In the genomic region with DNA sequence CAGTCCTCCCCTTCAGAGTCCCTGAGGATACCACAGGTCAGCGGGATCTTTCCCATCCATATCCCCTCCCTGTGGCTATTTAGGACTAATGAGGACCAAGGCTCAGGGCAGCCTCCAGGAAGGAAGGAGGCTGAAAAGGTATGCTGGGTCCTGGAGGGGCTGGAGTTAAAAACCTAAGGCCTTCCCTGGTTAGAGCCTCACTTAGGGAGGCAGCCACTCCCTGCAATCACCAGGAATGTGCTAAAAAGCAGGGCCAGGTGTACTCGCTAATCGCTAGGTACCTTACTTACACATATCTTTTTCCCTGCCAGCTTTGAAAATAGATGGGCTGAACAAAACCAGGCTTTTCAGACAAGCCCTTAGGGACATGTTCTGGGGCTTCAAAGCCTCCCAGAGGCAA, we compare ENCODE assay signal across 30 mouse cellular contexts. TPM values are rescaled to one million over a fixed set of nuclear protein-coding genes. Genes with fewer than 3 reads are reported as not detected.
A peak's percentile ranks its signal among the peaks of the same experiment; 100 is the strongest.
DNase-seq lines count a peak whose midpoint lies in the region; ATAC-seq and TF ChIP-seq lines count a peak whose summit lies in the region.
"Had no signal": no experiment of that assay in that cellular context is flagged by ENCODE, and none has a peak within 500 bp of the region (broad histone marks: within the 10 kb centered on the region; RNA-seq: fewer than 3 reads in every experiment).

No protein-coding gene starts in this region.

- H3K27me3 ChIP-seq in limb, embryonic 12.5 days = 0 out of 2 replicates have a peak, but pooled peaks cover 5% of the 10 kb centered on the region
- H3K27me3 ChIP-seq in limb, embryonic 10.5 days (ENCODE audit: low read depth, poor library complexity, severe bottlenecking) = no peaks in the 10 kb centered on the region
- H3K27me3 ChIP-seq in stomach, embryonic 14.5 days (ENCODE audit: control insufficient read depth, insufficient read depth, low read length) = no peaks in the 10 kb centered on the region
- no peaks in the 10 kb centered on the region for H3K27me3 ChIP-seq in stomach, postnatal 0 days (ENCODE audit: control insufficient read depth, insufficient read depth, low read length)
- H3K27me3 ChIP-seq in embryonic facial prominence, embryonic 15.5 days = no peaks in the 10 kb centered on the region
- H3K27me3 ChIP-seq: forebrain, embryonic 12.5 days; intestine, embryonic 15.5 days; liver, embryonic 15.5 days; midbrain, embryonic 12.5 days; neural tube, embryonic 13.5 days had no signal

- intact Hi-C loops in gastrocnemius, adult 2 months (cut with DNase I) = no loop called here

- TF ChIP-seq EP300 in stomach, postnatal 0 days (optimal IDR thresholded peaks at IDR 0.05) = no peak

- no peaks in the 10 kb centered on the region for H3K36me3 ChIP-seq in limb, embryonic 12.5 days
- no peaks in the 10 kb centered on the region for H3K36me3 ChIP-seq in limb, embryonic 10.5 days
- no peaks in the 10 kb centered on the region for H3K36me3 ChIP-seq in stomach, embryonic 14.5 days (ENCODE audit: control insufficient read depth, insufficient read depth, low read length)
- H3K36me3 ChIP-seq in stomach, postnatal 0 days (ENCODE audit: control insufficient read depth, insufficient read depth, low read length) = no peaks in the 10 kb centered on the region
- H3K36me3 ChIP-seq in embryonic facial prominence, embryonic 15.5 days = no peaks in the 10 kb centered on the region
- H3K36me3 ChIP-seq: forebrain, embryonic 12.5 days; heart, embryonic 13.5 days; intestine, embryonic 15.5 days; liver, embryonic 15.5 days; midbrain, embryonic 12.5 days; neural tube, embryonic 13.5 days had no signal

- H3K27ac ChIP-seq in limb, embryonic 12.5 days = peak overlapping the region; percentile 59; the same call in 1 of the 2 replicates
- H3K27ac ChIP-seq in limb, embryonic 10.5 days = no peak overlapping the region
- peak overlapping the region; percentile 61; the same call in 1 of the 2 replicates for H3K27ac ChIP-seq in stomach, embryonic 14.5 days (ENCODE audit: low read length)
- no peak overlapping the region for H3K27ac ChIP-seq in stomach, postnatal 0 days (replicated peaks)
- peak overlapping the region; percentile 71 for H3K27ac ChIP-seq in embryonic facial prominence, embryonic 15.5 days (replicated peaks)
- H3K27ac ChIP-seq in gastrocnemius, adult 2 months = no peak overlapping the region
- H3K27ac ChIP-seq: forebrain, embryonic 12.5 days; heart, embryonic 13.5 days; hindbrain, postnatal 0 days; intestine, embryonic 15.5 days; liver, embryonic 15.5 days; midbrain, embryonic 12.5 days; neural tube, embryonic 13.5 days had no signal

- H3K9me3 ChIP-seq in limb, embryonic 12.5 days = no peaks in the 10 kb centered on the region
- no peaks in the 10 kb centered on the region for H3K9me3 ChIP-seq in limb, embryonic 10.5 days (replicated peaks)
- no peaks in the 10 kb centered on the region for H3K9me3 ChIP-seq in stomach, embryonic 14.5 days (ENCODE audit: control insufficient read depth, low read depth, low read length)
- H3K9me3 ChIP-seq in stomach, postnatal 0 days (ENCODE audit: control insufficient read depth, low read length) = no peaks in the 10 kb centered on the region
- H3K9me3 ChIP-seq in embryonic facial prominence, embryonic 15.5 days (replicated peaks) = no peaks in the 10 kb centered on the region
- H3K9me3 ChIP-seq: forebrain, embryonic 12.5 days; heart, embryonic 13.5 days; intestine, embryonic 15.5 days; liver, embryonic 15.5 days; megakaryocyte, embryonic 14.5 days; midbrain, embryonic 12.5 days; neural tube, embryonic 13.5 days had no signal

- H3K4me3 ChIP-seq in limb, embryonic 12.5 days (replicated peaks) = no peak overlapping the region
- no peak overlapping the region for H3K4me3 ChIP-seq in limb, embryonic 10.5 days
- H3K4me3 ChIP-seq in stomach, embryonic 14.5 days (ENCODE audit: low read depth, low read length) = no peak overlapping the region
- H3K4me3 ChIP-seq in stomach, postnatal 0 days (ENCODE audit: low read depth, low read length) = no peak overlapping the region
- H3K4me3 ChIP-seq in embryonic facial prominence, embryonic 15.5 days (replicated peaks) = no peak overlapping the region
- H3K4me3 ChIP-seq in gastrocnemius, adult 2 months = no peak overlapping the region
- H3K4me3 ChIP-seq: forebrain, embryonic 12.5 days; heart, embryonic 13.5 days; intestine, embryonic 15.5 days; liver, embryonic 15.5 days; megakaryocyte, embryonic 14.5 days; midbrain, embryonic 12.5 days; myocyte; neural tube, embryonic 13.5 days had no signal

- H3K4me1 ChIP-seq in limb, embryonic 12.5 days (replicated peaks) = peaks cover 23% of the 10 kb centered on the region
- H3K4me1 ChIP-seq in limb, embryonic 10.5 days = 0 out of 2 replicates have a peak, but pooled peaks cover 3% of the 10 kb centered on the region
- H3K4me1 ChIP-seq in stomach, embryonic 14.5 days (ENCODE audit: control insufficient read depth, insufficient read depth, low read length) = peaks cover 19% of the 10 kb centered on the region; the same call in 1 of the 2 replicates
- H3K4me1 ChIP-seq in stomach, postnatal 0 days (replicated peaks; ENCODE audit: control insufficient read depth, insufficient read depth) = no peaks in the 10 kb centered on the region
- H3K4me1 ChIP-seq in embryonic facial prominence, embryonic 15.5 days = peaks cover 29% of the 10 kb centered on the region
- H3K4me1 ChIP-seq: forebrain, embryonic 12.5 days; midbrain, embryonic 12.5 days had no signal

- ATAC-seq in limb, embryonic 12.5 days (ENCODE audit: insufficient number of reproducible peaks, insufficient read depth, low FRiP score, low TSS enrichment, low read depth) = no peak; the same call in 1 of the 2 replicates
- ATAC-seq in stomach, embryonic 14.5 days (ENCODE audit: insufficient number of reproducible peaks, insufficient read depth, low FRiP score, low read depth) = no peak
- no peak for ATAC-seq in stomach, postnatal 0 days (ENCODE audit: low FRiP score, low TSS enrichment)
- ATAC-seq in embryonic facial prominence, embryonic 15.5 days (ENCODE audit: insufficient number of reproducible peaks, low FRiP score, low TSS enrichment, low read depth) = peak; percentile 25; the same call in 1 of the 2 replicates
- ATAC-seq: CD4-positive, CD25-positive, alpha-beta regulatory T cell, adult 4 months; forebrain, postnatal 0 days; hindbrain, postnatal 0 days had no signal

- no peak overlapping the region; the same call in 1 of the 2 replicates for H3K4me2 ChIP-seq in limb, embryonic 12.5 days
- no peak overlapping the region for H3K4me2 ChIP-seq in stomach, embryonic 14.5 days (replicated peaks; ENCODE audit: low read depth, low read length)
- no peak overlapping the region for H3K4me2 ChIP-seq in stomach, postnatal 0 days (replicated peaks; ENCODE audit: low read depth)
- H3K4me2 ChIP-seq in embryonic facial prominence, embryonic 15.5 days (replicated peaks) = no peak overlapping the region
- H3K4me2 ChIP-seq: forebrain, embryonic 12.5 days; heart, embryonic 13.5 days; intestine, embryonic 15.5 days; liver, embryonic 15.5 days; midbrain, embryonic 12.5 days; neural tube, embryonic 13.5 days had no signal

- no peak overlapping the region for H3K9ac ChIP-seq in limb, embryonic 12.5 days (replicated peaks)
- H3K9ac ChIP-seq in stomach, embryonic 14.5 days (replicated peaks; ENCODE audit: low read depth, low read length) = no peak overlapping the region
- no peak overlapping the region for H3K9ac ChIP-seq in stomach, postnatal 0 days (ENCODE audit: low read length)
- no peak overlapping the region for H3K9ac ChIP-seq in embryonic facial prominence, embryonic 15.5 days
- H3K9ac ChIP-seq: forebrain, embryonic 12.5 days; forebrain, postnatal 0 days; heart, embryonic 13.5 days; intestine, embryonic 15.5 days; liver, embryonic 15.5 days; midbrain, embryonic 12.5 days; neural tube, embryonic 13.5 days had no signal

- WGBS in limb, embryonic 12.5 days = 54% methylated on average over 3 of the region's 3 CpGs
- 69% methylated on average over 3 of the region's 3 CpGs for WGBS in limb, embryonic 10.5 days
- 77% methylated on average over 3 of the region's 3 CpGs for WGBS in stomach, embryonic 14.5 days
- 53% methylated on average over 3 of the region's 3 CpGs for WGBS in stomach, postnatal 0 days
- 63% methylated on average over 3 of the region's 3 CpGs for WGBS in embryonic facial prominence, embryonic 15.5 days

- DNase-seq in limb, embryonic 10.5 days (ENCODE audit: low spot score) = no peak
- no peak for DNase-seq in stomach, postnatal 0 days (ENCODE audit: low spot score)
- no peak for DNase-seq in gastrocnemius, adult 2 months
- no peak for DNase-seq in embryo, embryonic 11 days
- DNase-seq: adrenal gland, postnatal 25 days; cerebellum, adult 11-12 months; cerebellum, postnatal 14 days; forebrain, postnatal 0 days; gastrocnemius, postnatal 10 days; heart, postnatal 10 days; kidney, adult 2 months; kidney, postnatal 36 days; layer of hippocampus, postnatal 36 days; left cerebral cortex, postnatal 4 days; lung, postnatal 14 days; right cerebral cortex, postnatal 4 days; thymus, postnatal 14 days had no signal

- no peak for TF ChIP-seq CTCF in stomach, postnatal 0 days (IDR thresholded peaks at IDR 0.05; ENCODE audit: low read depth)
- no peak for TF ChIP-seq CTCF in gastrocnemius, adult 2 months (IDR thresholded peaks at IDR 0.05)

RNA-seq across cellular contexts. Expression of a gene that starts 21.2 kb away (rescaled TPM):
- polyA plus RNA-seq in limb, embryonic 12.5 days (2016; fragmentation: Nextera tagmentation; extraction: Ambion mirVana) = 0.92 and 1.1 TPM in 2 replicates
- polyA plus RNA-seq in limb, embryonic 10.5 days (2016; fragmentation: Nextera tagmentation; extraction: Ambion mirVana) = 0.50 and 1.0 TPM in 2 replicates
- 8.5 and 8.8 TPM in 2 replicates for polyA plus RNA-seq in stomach, embryonic 14.5 days (2014; fragmentation: Nextera tagmentation; extraction: Ambion mirVana)
- polyA plus RNA-seq in stomach, postnatal 0 days (2015; fragmentation: Nextera tagmentation; extraction: Ambion mirVana) = 1.6 and 1.8 TPM in 2 replicates
- 3.5 and 3.9 TPM in 2 replicates for polyA plus RNA-seq in embryonic facial prominence, embryonic 15.5 days (2015; fragmentation: Nextera tagmentation; extraction: Ambion mirVana)
- total RNA-seq in gastrocnemius, adult 2 months (2021) = 1 to 10 TPM; 2.3 to 2.7 TPM
- polyA plus RNA-seq: CD4-positive, CD25-positive, alpha-beta regulatory T cell, adult 4 months had no signal

Comparison
In these comparisons a context has a peak if more than half of its experiments do, and no peak if none do; other contexts are left out.
1. H3K27ac ChIP-seq: peak in limb, embryonic 12.5 days (single experiment), stomach, embryonic 14.5 days (single experiment) and embryonic facial prominence, embryonic 15.5 days (single experiment); none in limb, embryonic 10.5 days (single experiment), stomach, postnatal 0 days (single experiment) and gastrocnemius, adult 2 months (single experiment).